Mouse (Mus musculus) cerebellum, adult 2 months (tissue): Measurements from ENCODE around the gene Zfp948.

Source experiments
- CTCF ChIP-seq: fragments of 200-500 bp; IDR thresholded peaks from 2 replicates; pipeline ENCODE4 v1.5.1; 2011; ENCODE audit warnings: low read depth, mild to moderate bottlenecking, control low read depth, low read length, moderate library complexity, borderline replicate concordance; ENCODE audit not compliant: insufficient read depth
- POLR2A ChIP-seq: fragments of 200-500 bp; IDR thresholded peaks from 2 replicates; pipeline ENCODE4 v1.6.1; 2011; ENCODE audit warnings: low read length, control low read depth, borderline replicate concordance; ENCODE audit not compliant: insufficient read depth

DNA sequence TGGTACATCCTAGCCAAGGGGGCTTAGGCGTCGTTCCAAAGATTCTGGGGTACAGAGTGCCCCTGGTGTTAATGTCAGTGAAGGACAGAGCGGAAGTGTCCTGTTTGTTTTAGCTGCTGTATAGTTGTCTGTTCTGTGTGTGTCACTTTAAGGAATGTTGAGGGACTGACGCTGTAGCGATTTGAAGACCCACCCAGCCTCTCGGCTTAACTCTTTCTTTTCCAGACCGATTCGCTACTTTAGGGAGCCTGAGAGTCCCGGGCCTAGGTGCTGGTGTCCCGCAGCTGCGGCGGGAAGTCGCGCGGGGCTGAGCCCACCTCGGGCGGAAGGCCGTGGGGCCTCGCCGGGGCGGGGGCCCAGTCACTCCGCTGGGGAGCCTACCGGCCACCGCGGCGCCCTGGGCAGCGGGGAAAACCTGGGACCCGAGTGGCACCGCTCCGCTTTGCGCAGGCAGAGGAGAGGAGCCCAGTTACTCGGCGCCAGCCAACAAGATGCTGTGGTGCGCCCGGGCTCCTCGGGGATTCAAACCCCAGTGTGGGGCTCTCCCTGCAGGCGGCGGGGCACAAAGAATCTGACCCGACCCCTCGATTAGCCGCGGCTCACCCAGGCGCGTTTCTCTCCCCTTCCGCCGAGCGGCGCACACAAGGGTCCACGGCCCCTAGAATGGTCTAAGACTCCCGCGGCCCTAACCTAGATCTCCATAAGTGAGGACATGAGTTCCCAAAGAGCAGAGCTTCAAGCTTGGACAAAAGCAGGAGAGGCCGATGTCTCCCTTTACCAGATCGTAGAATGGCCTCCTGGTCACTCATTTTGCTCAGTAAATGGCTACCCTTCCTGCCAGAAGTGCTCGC lies 34.5 kb upstream of the Zfp948 start:
- TF ChIP-seq CTCF (no peak), POLR2A (peak; percentile 60; the same call in 1 of the 2 replicates)
